In genomic region chr1:90050046-90050739, GRCm38 (mm10) we compare ENCODE assay signal across 18 mouse cellular contexts. TPM values are rescaled to one million over a fixed set of nuclear protein-coding genes. Genes with fewer than 3 reads are reported as not detected.
A peak's percentile ranks its signal among the peaks of the same experiment; 100 is the strongest.
DNase-seq lines count a peak whose midpoint lies in the region; ATAC-seq lines count a peak whose summit lies in the region.
"Had no signal": no experiment of that assay in that cellular context is flagged by ENCODE, and none has a peak within 500 bp of the region (broad histone marks: within the 10 kb centered on the region; RNA-seq: fewer than 3 reads in every experiment).

No protein-coding gene starts in this region.

- WGBS in hindbrain, embryonic 14.5 days, result 21% methylated on average over 20 of the region's 20 CpGs
- 46% methylated on average over 20 of the region's 20 CpGs for WGBS in midbrain, embryonic 15.5 days
- 38% methylated on average over 20 of the region's 20 CpGs for WGBS in intestine, embryonic 15.5 days

- peak; percentile 17 for DNase-seq in ZHBTc4 (ENCODE audit: low read depth, low spot score)
- peak; percentile 50 for DNase-seq in embryo, embryonic 10.5 days (ENCODE audit: low spot score)
- peak; percentile 46 for DNase-seq in hindbrain, embryonic 14.5 days (ENCODE audit: low spot score)
- no peak for DNase-seq in spleen, postnatal 4 days (ENCODE audit: low spot score in 2 of 2)
- DNase-seq in layer of hippocampus, adult 8-10 months (ENCODE audit: low spot score in 2 of 2), result no peak
- no peak for DNase-seq in gastrocnemius, adult 8-10 months (ENCODE audit: low spot score in 2 of 2)
- DNase-seq: cerebellum, adult 11-12 months; gastrocnemius, postnatal 10 days; lung, postnatal 14 days; spleen, adult 18-20 months; thymus, postnatal 25 days had no signal

- H3K36me3 ChIP-seq in hindbrain, embryonic 14.5 days (replicated peaks; ENCODE audit: control insufficient read depth, insufficient read depth), result no peaks in the 10 kb centered on the region
- no peaks in the 10 kb centered on the region for H3K36me3 ChIP-seq in midbrain, embryonic 15.5 days (replicated peaks)
- H3K36me3 ChIP-seq in intestine, embryonic 15.5 days, result no peaks in the 10 kb centered on the region
- H3K36me3 ChIP-seq: embryonic facial prominence, embryonic 15.5 days; limb, embryonic 15.5 days had no signal

- peak; percentile 54; the same call in 1 of the 2 replicates for ATAC-seq in hindbrain, embryonic 14.5 days (ENCODE audit: low FRiP score)
- peak; percentile 30; the same call in 1 of the 2 replicates for ATAC-seq in midbrain, embryonic 15.5 days (replicated peaks)
- no peak for ATAC-seq in intestine, embryonic 15.5 days

- H3K4me2 ChIP-seq in hindbrain, embryonic 14.5 days (replicated peaks), result no peak overlapping the region; the same call in 1 of the 2 replicates
- no peak overlapping the region for H3K4me2 ChIP-seq in midbrain, embryonic 15.5 days
- no peak overlapping the region for H3K4me2 ChIP-seq in intestine, embryonic 15.5 days (replicated peaks)
- H3K4me2 ChIP-seq: embryonic facial prominence, embryonic 15.5 days; limb, embryonic 15.5 days had no signal

- peak overlapping the region; percentile 6 for H3K9ac ChIP-seq in hindbrain, embryonic 14.5 days
- H3K9ac ChIP-seq in midbrain, embryonic 15.5 days, result no peak overlapping the region
- H3K9ac ChIP-seq in intestine, embryonic 15.5 days, result no peak overlapping the region
- H3K9ac ChIP-seq: embryonic facial prominence, embryonic 15.5 days; limb, embryonic 15.5 days had no signal

- peaks cover 12% of the 10 kb centered on the region for H3K4me1 ChIP-seq in hindbrain, embryonic 14.5 days (replicated peaks; ENCODE audit: control insufficient read depth, insufficient read depth, low read length)
- peaks cover 6% of the 10 kb centered on the region for H3K4me1 ChIP-seq in midbrain, embryonic 15.5 days
- 0 out of 2 replicates have a peak, but pooled peaks cover 6% of the 10 kb centered on the region for H3K4me1 ChIP-seq in intestine, embryonic 15.5 days (replicated peaks)

- H3K9me3 ChIP-seq in hindbrain, embryonic 14.5 days (ENCODE audit: control insufficient read depth, low read length), result no peaks in the 10 kb centered on the region
- H3K9me3 ChIP-seq in midbrain, embryonic 15.5 days, result no peaks in the 10 kb centered on the region
- H3K9me3 ChIP-seq in intestine, embryonic 15.5 days, result no peaks in the 10 kb centered on the region
- H3K9me3 ChIP-seq: embryonic facial prominence, embryonic 15.5 days; limb, embryonic 15.5 days had no signal

- H3K4me3 ChIP-seq in hindbrain, embryonic 14.5 days (replicated peaks; ENCODE audit: low read length), result no peak overlapping the region
- H3K4me3 ChIP-seq in midbrain, embryonic 15.5 days, result no peak overlapping the region
- no peak overlapping the region for H3K4me3 ChIP-seq in intestine, embryonic 15.5 days (replicated peaks)
- H3K4me3 ChIP-seq: embryonic facial prominence, embryonic 15.5 days; layer of hippocampus, adult 2 months; limb, embryonic 15.5 days had no signal

- H3K27ac ChIP-seq in hindbrain, embryonic 14.5 days, result peak overlapping the region; percentile 61
- peak overlapping the region; percentile 3; the same call in 1 of the 2 replicates for H3K27ac ChIP-seq in midbrain, embryonic 15.5 days
- H3K27ac ChIP-seq in intestine, embryonic 15.5 days, result no peak overlapping the region
- H3K27ac ChIP-seq: embryonic facial prominence, embryonic 15.5 days; layer of hippocampus, adult 2 months; limb, embryonic 15.5 days had no signal

- H3K27me3 ChIP-seq in hindbrain, embryonic 14.5 days (ENCODE audit: control insufficient read depth, insufficient read depth, low read length), result no peaks in the 10 kb centered on the region
- no peaks in the 10 kb centered on the region for H3K27me3 ChIP-seq in midbrain, embryonic 15.5 days (replicated peaks)
- H3K27me3 ChIP-seq in intestine, embryonic 15.5 days (replicated peaks), result 0 out of 2 replicates have a peak, but pooled peaks cover 3% of the 10 kb centered on the region

RNA-seq across cellular contexts. Expression of gene Asb18, which starts 35.7 kb away (rescaled TPM):
- 0.30 and 0.66 TPM in 2 replicates for polyA plus RNA-seq in hindbrain, embryonic 14.5 days (2014; fragmentation: Nextera tagmentation; extraction: Ambion mirVana)
- 0.45 and 0.54 TPM in 2 replicates for polyA plus RNA-seq in midbrain, embryonic 15.5 days (2015; fragmentation: Nextera tagmentation; extraction: Ambion mirVana)
- polyA plus RNA-seq in intestine, embryonic 15.5 days (2015; fragmentation: Nextera tagmentation; extraction: Ambion mirVana), result 0.04 TPM in 1 of 2 replicates, not detected in the other
- total RNA-seq in layer of hippocampus, adult 8-10 months (2022), result 1 to 10 TPM; 2.5 to 2.8 (median 2.6) TPM
- total RNA-seq in gastrocnemius, adult 8-10 months (2022), result 10 to 100 TPM; 20.8 to 25.7 (median 24.0) TPM
- total RNA-seq: ES-E14; neutrophil, adult 5-6 weeks had no signal

Comparison
In these comparisons a context has a peak if more than half of its experiments do, and no peak if none do; other contexts are left out.
1. DNase-seq: peak in ZHBTc4 (single experiment), embryo, embryonic 10.5 days (single experiment) and hindbrain, embryonic 14.5 days (single experiment); none in spleen, postnatal 4 days (0 of 2), layer of hippocampus, adult 8-10 months (0 of 2) and gastrocnemius, adult 8-10 months (0 of 2).